Mouse (Mus musculus) adrenal gland, adult 18-20 months (tissue): ENCODE measurements around the gene Ifnar2. TPM values are rescaled to one million over a fixed set of nuclear protein-coding genes. Genes with fewer than 3 reads are reported as not detected.
"Not testable (repeated sequence)": the region's sequence is repeated elsewhere in the genome, so short reads cannot be mapped to it uniquely, and the experiment has no call there.

Experiments
- DNase-seq, 2 experiments: peaks; one replicate each; pipeline ENCODE4 v3.0.0; 2021 to 2022; ENCODE audit warnings: low spot score in 2 of 2
- total RNA-seq, 2 experiments: library from RNA; stranded (reverse); gene quantifications; 1 replicate in 1 of 2; 2 replicates in 1 of 2; pipeline ENCODE4 v1.2.3; 2021

Ifnar2 gene
- total RNA-seq, 2 experiments from 2014 or later: 99.5 to 102 TPM

DNA sequence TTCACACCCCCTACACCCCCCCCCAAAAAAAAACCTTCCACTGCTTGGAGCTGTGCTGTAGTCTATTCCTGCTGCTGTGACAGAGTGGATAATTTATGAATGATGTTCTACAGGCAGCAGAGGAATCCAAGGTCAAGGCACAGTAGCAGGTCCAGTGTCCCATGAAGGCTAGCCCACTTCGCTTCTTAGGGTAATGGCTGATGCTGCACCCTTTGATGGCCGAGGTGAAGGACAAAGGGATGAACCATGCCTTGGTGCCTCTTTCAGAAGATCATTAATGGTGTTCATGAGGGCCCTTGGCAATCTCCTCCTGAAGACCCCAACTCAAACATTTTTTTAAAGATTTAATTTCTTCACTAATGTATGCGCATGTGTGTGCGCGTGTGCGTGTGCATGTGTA lies 43.8 kb downstream of the Ifnar2 start:
- no peak for DNase-seq

DNA sequence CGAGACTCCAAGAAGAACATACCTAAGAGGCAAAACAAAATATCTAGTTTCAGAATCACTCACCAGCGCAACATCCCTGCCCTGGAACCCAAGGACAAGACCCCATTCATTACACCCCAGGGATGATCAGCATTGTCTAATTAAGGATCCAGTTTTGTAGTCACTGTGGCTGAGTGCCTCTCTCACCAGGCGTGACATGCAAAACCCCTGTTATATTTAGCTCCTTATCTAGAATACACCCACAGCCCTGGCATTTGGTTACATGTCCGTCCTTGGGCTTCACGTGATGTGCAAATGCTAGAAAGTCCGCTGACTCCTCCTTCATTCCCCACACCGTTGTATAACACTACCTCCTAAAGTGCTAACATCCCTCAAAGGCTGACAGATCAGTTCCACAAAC lies 44.4 kb downstream of the Ifnar2 start:
- DNase-seq: no peak

DNA sequence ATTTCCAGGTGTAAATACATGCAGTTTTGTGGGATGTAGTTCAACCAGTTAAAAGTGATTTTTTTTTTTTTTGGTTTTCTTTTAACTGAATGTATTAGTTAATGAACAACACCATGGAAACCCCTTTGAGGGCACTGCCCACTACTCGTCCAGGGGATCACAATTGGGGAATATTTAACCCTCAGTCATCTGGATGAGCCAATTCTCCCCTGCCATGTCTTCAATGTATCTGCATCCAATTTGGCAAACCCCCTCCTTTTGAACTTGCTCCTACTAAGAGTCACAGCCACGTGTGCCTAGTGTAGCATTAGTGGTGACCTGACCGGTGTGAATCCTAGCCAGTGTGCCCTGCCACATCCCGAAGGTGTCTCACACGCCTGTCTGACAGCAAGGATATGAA lies 45.9 kb downstream of the Ifnar2 start:
- DNase-seq: no peak

DNA sequence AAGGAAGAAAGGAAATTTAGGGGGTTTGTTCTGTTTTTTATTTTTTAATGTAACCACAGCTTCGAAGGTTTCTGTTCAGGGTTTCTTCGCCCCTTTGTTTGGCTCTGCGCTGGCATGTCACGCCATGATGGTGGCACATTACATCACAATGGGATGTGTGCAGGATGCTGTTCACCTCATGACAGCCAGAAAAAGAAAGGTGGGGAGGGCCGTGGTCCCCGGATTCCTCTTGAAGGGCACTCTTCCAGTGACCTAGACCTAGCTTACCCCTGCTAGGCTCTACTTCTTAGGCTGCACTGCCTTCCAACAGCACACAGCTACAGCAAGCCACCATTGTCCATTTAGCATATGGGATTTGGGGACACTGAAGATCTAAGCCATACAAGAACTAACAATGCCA lies 53.2 kb downstream of the Ifnar2 start:
- no peak for DNase-seq

DNA sequence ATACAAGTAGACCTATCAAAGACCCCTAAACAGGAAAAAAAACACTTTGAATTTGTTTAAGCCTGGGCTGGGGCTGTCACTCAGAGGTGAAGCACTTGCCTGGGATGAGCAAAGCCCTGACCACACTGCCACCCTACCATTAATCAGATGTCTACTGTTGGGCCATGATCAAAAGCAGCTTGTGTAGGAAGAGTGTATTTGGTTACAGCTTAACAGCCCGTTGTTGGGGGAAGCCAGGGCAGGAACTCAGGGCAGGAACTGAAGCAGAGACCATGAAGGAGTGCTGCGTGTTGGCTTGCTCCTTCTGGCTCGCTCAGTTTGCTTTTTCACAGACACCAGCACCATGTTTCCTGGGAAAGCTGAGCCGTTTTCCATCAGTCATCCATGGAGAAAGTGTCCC lies 54.0 kb downstream of the Ifnar2 start:
- DNase-seq: no peak

DNA sequence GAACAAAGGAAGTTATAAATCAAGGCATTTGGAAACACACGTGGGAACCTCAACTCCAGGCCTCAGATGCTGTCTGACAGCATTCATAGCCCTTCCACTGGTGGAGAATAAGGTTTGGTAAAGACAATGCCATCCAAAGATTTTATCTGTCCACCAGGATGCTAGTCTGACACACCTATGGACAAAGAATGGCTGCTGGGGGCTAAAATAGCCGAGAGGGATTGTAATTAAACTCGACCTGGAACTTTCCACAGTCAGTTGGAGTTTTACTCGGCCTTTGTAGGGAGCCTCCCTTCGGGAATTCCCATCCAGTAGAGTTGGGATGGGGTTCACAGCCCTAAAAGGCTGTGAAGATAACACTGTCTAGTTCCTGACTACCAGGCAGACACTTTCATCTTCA lies 54.9 kb downstream of the Ifnar2 start:
- no peak for DNase-seq

DNA sequence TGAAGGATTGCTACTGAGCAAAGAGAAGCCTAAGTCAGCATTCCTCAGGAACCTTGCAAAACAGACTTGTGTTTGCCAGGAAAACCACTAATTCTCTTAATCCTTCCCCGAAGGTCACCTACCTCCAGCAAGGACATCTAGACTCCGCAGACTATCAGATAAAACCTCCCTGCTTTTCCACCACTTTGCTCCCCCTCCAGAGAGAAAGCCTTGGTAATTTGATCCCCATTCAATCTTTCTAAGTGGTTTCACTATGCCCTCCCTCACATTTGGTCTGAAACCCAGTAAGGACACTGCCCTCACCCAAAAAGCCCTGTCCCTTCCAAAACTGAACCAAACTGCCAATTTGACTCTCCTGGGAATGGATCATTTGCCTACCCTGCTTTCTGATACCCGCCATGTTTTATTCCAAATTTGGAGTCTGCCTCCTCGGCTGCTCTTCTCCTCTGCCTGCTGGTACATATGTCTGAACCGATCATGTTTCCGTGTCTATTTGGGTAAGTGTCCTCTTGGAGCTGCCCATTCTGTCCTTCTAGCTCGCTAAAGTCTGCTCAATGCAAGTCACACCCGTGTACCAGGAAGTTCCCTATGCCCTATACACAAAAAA lies 55.8 kb downstream of the Ifnar2 start:
- no peak for DNase-seq

DNA sequence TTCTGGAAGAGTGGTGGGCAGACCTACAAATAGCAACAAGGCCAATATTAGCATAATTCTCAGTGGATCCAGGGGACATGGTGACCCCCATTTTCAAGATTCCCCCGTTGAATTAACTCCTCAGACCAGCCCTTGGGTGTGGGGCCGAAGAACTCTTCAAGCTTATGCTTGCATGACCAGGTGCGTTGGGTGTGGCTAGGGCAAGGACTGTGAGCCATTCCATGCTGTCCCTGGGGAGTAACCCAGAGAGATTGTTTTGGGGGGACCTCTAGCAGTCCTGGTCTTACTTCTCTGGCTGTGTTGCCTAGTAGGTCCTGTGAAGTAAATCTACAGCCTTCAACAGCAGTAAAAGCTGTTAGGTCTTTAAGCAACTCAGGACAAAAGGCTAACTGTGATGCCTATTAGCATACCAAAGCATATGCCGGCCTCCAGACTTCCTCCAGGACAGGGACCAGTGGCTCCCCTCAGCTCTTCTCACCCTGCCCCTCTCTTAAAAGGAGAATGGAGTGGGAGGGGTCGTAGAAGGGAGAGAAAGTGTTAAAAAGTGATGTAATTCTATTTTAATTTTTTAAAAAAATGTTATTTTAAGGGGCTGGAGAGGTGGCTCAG lies 60.2 kb downstream of the Ifnar2 start:
- DNase-seq: no peak

DNA sequence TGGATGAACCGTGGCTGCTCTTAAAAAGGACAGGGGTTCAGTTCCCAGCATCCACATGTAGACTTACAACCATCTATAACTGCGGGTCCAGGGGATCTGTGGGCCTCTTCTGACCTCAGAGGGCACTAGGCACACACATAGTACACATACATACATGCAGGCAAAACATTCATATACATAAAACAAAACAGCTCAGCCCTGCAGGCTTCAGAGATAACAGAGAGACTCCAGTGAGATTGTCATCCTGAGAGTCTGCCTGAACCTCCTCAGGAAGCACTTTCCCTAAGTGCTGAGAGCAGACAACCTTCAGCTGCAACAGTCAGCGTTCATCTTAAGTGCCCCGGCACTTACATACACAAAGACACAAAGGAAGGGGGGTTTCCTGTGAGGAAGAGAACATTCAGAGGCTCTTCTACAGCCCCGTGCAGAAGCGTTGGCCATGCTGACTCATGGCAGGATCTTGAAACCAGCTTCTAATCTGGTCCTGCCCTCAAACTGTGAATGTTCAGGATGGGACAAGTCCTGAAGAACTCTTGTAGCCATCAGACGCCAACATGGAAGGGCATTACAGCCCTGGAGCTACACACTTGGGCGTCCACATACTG lies 60.8 kb downstream of the Ifnar2 start:
- DNase-seq: no peak

DNA sequence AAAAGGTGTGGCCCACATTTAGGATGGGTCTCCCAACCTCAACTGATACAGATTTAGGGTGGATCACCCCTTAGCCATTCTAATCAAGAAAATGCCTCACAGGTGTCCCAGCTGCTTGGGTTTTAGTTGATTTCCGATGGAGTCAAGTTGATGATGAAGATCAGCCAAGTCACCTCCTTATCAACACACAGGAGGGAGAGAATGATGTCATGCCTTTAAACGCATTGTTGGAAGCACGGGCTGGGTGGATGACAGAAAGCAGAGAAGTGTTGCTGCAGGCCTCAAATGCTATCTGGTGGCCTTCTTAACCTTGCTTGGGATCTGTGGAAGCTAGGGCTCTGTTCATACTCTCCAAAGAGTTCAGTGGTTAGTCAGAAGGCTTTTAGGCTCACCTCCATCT lies 61.5 kb downstream of the Ifnar2 start:
- DNase-seq: no peak

DNA sequence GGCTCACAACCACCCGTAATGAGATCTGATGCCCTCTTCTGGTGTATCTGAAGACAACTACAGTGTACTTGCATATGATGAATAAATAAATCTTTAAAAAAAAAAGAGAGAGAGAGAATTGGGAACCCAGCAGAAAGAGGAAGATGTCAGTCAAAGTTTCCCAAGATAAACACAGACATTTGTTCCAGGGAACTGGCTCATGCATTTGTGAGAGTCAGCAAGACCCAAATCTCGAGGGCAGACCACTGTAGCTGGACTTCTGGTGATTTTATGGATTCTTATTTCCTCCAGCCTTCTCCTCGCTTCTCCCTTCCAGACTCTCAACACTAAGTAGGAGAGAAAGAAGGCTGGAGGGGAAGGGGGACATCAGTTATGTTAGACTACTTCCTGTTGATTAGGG lies 65.5 kb downstream of the Ifnar2 start:
- DNase-seq: no peak

DNA sequence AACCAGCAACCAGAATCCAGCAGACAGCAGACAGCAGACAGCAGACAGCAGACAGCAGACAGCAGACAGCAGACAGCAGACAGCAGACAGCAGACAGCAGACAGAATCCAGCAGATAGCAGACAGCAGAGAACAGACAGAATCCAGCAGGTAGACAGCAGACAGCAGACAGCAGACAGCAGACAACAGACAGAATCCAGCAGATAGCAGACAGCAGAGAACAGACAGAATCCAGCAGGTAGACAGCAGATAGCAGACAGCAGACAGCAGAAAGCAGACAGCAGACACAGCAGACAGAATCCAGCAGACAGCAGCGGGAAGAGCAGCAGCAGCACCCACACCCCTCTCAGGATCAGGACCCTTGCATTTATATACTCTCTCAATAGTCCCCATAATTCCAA lies 66.0 kb downstream of the Ifnar2 start:
- not testable (repeated sequence) for DNase-seq

DNA sequence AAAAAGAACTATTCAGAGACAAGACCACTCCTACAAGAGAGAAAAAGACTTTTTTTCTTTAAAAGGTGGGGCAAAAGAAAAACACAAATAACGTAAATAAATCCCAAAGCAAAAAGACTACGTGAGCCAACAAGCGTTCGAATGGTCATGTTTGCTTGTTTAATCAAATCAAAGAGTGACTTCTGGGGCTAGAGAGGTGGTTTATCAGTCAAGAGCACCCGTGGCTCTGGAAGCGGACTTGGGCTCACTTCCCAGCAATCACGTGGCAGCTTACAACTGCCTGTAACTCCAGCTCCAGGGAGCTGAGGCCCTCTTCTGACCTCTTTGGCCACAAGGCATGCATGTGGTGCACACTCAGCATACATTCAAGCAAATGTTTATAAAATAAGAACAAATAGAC lies 68.8 kb downstream of the Ifnar2 start:
- DNase-seq: peak; percentile 24 to 55

DNA sequence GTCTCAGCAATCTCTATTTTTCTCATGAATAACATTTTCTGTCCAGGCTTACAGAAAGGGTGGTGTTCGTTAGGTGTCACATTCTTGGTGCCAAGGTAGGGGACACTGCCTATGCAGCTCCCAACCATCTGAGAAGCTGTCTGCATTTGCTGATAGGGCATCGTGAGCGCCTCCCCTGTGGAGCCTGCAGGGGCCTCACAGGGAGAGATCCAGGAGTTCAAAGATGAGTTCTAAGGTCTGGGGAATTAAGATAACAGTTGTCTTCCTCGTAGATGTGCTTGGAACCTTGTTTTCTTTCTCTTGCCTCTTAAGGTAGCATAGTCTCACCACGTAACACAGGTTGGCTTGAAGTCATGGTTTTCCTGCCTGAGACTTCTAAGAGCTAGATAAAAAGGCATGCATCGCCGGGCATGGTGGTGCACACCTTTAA lies 69.2 kb downstream of the Ifnar2 start:
- no peak for DNase-seq

DNA sequence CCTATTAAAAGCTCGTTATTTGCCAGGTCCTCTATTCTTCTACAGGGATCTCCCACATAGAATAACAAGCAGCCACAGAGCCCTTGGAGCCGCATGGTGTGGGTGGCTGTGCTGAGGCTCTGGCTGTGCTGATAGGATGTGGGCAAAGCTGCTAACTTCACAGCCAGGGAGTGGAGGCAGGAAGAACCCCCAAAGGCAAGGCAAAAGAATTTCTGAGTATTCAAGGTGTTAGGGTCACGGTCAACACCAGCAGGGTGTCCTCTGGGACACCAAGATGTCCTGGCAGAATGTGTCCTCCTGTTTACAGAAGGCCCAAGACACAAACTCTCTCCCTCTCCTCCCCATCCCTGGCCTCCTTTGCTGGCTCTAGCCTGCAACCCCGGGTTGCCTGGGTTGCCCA lies 69.9 kb downstream of the Ifnar2 start:
- no peak for DNase-seq

DNA sequence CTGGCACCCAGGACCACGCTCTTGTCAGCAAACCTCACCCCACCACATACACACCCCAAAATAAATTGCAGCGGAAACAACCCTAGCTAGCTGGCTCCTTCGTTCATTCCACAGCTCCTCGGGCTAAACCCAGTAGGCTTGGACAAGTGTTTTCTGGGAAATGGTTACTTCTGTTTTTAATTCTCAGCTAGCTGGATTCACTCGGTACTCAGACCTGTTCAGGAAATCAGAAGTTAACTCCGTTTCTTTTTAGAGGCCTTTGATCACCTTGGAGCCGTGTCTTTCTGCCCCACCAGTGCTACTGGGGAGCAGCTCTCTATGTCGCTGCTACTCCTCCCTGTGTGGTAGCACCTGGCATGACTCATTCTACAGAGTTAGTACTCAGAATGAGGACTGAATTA lies 70.6 kb downstream of the Ifnar2 start:
- DNase-seq: no peak

DNA sequence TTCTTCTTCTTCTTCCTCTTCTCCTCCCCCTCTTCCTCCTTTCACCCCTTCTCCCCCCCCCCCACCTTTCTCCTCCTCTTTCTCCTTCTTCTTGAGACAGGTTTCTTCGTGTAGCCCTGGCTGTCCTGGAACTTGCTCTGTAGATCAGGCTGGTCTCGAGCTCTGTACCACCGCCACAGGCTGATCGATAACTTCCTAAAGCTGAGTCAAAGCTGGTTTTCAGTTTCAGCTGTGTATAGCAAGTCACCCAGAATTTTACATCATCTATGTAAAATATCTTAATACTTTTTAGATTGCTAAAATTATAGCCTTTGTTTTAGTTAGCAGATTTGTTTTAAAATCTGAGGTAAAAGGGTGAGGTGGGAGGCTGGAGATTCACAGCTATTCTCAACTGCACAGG lies 72.3 kb downstream of the Ifnar2 start:
- DNase-seq: no peak

DNA sequence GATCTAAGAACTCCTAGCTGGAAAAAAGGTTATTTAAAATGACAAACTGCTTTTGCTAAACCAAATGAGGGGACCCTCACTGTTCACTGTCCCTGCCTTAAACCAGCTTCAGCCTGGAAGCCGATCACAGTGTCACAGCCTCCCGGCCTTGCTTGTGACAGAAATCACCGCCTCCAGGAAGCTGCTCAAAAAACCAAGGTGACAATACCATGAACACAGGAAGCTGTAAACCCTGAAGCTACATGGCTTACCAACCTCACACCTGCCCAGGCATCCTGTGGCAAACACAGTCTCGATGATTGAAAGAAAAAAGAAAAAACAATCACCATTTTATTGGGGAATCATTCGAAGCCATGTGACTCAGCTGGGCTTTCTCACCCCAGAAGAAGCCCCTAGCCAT lies 73.0 kb downstream of the Ifnar2 start:
- DNase-seq: no peak

DNA sequence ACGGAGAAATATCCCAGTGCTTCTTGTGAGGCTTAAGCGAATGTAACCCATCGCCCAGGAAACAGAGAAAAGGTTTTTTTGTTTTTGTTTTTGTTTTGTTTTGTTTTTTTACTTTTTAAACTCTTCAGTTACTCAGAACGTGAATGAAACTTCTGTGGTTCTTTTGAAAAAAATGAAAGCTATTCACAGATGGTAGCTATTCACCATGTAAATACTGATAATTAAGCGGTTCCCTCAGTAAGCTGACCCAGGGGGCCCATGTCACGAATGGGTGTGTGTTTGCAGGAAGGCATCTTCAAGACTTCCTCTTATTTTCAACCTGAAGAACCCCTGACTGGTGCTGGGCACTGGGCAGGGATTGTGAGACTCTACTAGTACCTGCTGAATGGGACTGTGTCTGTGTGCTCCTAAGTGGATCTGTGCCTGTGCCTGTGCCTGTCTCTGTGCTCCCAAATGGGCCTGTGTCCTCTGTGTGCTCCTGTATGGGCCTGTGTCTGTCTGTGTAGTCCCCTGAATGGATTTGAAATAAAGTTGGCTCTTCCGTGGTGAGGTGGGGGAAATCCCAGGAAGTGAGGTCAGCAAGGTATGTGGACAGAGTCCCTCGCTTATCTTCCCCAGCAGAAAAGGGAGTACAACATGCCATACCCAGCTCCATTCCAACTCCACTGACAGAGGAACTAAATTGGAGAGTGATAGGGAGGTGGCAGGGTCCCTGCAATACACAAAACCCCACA lies 74.4 kb downstream of the Ifnar2 start:
- DNase-seq: no peak

DNA sequence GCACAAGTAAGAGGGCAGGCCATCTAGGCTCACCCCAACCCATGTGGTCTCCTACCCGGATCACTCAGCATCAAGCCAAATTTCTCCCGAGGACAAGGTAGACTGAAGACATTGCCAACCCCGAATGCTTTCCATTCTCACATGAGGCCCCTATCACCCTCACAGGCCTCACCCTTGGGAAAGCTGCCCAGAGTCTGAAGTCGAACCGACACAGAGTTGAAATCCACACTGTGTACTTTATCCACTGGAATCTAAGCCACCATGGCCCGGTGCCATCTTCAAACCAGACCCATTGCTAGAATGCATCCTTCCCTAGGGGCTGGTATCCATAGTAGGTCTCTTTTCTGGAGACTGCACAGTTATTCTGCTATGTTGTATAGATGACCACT lies 74.9 kb downstream of the Ifnar2 start:
- DNase-seq: no peak

DNA sequence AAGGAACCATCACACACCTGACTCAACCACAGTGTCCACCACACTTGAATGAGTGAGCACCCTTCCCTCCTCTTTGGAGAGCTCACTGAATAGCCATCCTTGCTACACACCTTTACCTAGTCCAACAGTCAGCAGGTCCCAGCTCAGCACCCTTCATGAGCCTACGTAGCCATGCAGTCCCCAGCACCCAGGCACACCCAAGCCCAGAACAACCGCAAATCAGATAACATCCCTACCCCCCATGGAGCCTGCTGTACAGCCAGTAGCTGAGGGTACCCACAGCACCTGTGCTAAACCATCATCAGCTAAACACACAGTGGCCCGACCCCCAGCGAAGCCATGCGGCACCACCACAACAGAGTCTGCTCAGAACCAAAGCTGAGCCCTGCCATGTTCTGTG lies 75.5 kb downstream of the Ifnar2 start:
- no peak for DNase-seq

DNA sequence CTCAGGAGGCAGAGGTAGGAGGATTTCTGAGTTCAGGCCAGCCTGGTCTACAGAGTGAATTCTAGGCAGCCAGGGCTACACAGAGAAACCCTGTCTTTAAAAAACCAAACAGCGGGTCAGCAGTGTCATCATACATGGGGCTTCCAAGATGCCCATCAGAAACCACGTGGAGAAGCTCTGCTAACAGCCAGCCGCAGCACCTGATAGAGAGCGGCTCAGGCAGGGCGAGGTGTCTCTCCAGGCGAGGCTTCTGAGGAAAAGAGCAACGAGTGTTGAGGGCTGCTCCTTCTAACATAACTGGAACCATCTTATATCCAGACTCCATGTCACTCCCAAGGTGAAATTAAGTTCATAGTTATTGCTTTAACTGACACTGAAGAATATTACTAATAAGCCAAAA lies 76.3 kb downstream of the Ifnar2 start:
- no peak for DNase-seq
